Mouse (Mus musculus): ENCODE measurements around the gene Cage1.

Gene Cage1

DNA sequence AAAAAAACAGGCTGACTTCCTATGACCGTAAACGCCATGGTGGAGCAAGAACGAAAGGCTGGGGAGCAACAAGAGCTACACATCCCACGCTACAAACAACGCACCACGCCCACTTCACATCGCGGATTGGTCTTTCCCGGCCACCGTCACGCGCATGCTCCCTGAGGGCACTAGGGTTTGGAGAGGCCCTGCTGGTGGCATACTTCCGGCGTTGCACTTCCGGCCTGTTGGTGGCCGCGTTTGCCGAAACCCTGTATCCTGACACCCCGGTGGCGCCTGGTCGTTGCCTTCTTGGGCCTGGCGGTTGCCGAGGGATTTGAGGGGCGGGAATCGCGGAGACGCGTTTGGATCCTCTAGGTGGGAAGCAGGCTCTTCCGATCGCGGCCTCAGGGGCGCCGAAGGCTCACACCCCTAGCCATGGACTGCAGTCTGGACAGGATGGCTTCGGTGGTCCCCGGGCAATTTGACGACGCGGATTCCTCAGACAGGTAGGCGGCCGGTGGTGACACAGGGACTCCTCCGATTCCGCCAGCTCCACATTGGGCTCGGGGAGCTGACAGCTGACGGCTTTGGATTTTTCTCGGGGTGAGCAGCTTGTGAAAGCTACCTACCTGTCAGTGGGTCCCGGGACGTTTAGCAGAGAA is at the start of gene Cage1:
TSS of gene Cage1 (minus strand) at position 26 of the 644 bp plus-strand sequence.
- DNase-seq = peak; percentile 95

DNA sequence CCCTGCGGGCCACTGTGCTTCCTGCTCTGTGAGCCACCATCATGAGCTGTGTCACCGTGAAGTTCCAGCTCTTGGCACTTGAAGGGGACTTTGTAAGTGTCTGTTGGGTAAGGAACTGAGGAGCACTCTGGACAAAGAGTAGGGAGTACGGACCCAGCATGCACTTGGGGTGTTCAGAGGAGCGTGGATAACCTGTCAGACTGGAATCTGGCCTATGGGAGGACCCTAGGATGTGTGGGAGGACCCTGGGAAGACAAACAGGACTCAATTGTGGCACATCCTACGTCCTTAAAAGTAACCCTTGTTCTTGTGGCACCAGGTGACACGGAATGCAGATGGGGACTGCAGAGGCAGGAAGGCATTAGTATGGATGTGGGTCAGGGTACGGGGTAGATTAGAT is 44.3 kb upstream of the Cage1 start:
- no peak for DNase-seq

DNA sequence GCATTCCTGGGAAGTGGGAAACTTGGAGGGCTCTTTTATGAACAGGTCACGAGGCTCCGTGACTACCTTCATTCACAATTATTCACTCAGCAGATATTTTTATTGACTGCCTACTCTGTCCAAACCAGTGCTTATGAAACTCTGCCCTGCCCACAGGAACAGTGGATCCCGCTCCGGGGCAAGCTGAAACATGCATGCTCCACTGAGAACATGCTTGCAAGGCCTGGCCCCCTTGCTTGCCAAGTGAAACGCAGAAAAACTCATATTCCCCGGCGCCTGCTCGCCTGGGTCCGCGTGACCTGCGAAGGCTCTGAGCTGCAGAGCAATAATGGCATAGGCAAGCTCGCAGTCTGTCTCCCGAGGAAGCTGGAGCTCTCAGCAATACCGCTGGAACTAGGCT is 43.9 kb upstream of the Cage1 start:
- no peak for DNase-seq

DNA sequence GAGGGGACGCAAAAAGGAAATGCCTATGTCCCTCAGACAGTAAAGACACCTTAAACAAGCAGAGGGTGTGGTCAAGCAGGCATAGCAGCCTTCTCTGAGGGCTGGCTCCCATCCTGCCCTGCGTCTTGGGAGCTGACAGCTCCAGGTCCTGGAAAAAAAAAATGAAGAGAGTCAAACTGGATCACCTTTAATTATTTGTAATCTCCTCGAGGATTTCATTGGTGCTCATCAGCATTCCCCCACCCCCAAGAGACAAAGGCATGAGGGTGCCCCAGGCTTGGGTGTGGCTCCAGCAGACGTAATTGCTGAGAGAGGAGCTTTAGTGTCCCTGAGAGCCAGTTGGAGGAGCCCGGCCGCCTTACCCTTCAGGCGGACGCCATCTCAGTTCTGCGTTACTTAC is 43.1 kb upstream of the Cage1 start:
- no peak for DNase-seq

DNA sequence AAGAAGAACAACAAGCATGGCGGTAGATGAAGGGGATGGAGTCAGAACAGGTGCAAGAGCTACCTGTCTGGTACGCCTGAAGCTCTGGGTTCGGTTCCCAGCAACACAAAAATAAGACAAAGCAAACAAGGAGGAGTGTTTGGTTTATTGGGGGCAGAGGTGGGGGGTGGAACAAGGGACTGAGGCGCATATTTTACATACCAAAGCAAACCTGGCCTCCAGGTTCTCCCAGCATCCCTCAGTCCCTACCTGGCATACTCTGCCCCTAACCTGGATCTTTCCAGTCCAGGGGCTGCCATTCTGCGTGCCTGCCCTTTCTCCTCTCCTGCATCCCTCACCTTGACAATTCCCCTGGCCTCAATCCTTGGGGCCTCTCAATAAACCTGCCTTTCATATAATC is 42.5 kb upstream of the Cage1 start:
- no peak for DNase-seq

DNA sequence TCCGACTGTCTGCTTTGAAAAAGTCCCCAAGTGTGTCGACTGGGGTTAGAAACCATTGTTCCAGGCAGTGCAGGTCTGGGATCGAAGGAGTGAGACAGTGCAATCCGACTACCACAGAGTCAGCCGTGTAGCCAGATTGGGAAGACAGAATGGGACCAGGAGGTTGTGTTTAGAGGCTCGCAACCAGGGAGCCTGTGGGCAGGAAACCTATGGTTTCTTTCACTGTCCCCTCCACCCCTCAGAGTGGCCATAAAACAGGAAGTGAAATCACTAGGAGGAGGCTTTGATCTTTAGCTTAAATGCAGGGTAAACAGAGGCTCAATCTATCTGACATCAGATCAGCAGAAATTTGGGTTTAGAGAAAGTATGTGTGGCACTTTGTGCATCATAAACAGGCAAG is 42.0 kb upstream of the Cage1 start:
- no peak for DNase-seq

DNA sequence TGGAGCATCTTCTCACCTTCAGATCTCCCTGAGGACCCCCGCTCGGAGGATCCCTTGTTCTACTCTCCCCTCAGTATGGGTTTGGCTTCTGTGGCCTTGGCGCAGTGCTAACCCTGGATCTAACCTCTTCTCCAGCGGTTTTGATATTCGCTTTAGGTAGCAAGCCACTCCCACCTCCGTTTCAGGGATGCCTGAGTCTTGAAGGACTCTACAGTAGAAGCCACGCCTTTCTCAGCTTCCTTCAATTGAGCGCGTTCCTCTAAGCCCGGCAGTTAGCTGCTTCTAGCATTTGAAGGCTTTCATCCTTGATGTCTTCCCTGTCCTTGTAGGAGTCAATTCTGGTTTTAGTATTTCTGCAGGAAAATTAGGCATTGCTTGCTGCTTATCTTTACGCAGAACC is 40.2 kb upstream of the Cage1 start:
- no peak for DNase-seq

DNA sequence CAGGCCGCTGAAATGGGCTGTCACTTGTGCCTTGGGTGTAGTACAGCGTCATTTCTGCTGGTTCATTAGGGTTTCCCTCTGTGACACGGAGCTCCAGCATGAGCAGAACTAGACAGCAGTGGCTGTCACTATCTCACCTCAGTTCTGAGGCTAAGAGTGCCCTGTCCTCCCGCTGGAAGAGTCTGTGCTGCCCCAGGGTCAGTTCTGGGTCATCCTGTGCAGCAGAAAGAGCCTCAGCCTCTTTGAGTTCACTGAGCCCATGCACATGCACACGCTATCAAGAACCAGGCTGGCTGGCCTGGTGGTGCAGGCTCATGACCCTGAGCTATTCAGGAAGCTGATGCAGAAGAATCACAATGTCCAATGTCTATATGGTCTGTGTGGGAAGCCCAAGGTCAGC is 37.5 kb upstream of the Cage1 start:
- DNase-seq = no peak

DNA sequence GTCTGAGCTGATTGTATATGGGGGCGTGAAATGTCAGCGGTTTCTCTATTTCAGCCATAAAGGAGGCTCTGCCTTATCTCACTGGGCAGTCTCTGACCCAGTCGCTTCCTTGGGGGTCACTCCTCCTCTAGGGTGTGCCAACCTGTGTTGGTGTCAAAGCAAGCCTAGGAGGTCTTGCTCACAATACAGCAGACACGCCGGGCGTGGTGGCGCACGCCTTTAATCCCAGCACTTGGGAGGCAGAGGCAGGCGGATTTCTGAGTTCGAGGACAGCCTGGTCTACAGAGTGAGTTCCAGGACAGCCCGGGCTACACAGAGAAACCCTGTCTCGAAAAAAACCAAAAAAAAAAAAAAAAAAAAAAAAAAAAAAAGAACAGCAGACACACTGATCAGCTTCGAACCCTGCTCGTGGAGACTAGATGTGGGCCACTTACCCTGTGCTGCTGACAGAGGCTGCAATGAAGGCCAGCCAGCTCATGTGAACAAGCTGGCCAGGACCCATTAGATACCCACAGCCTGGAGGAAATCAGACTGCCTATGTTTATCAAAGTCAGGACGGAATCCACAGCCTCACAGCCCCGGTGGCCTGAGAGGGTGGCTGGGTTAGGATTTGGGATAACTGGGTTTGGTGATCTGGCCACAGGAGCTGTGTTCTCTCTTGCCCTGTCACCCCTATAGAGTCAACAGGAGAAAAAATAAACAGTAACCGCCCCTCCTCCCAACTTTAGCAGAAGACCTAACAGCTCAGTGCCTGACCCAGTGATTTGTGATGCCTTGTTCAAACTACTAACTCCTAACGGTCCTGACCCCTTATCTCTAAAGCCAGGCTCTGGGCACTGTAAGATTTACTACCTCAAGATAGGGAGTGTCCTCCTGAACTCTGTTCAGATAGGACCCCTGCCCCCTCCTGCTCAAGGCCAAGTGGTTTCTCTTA is 36.8 kb upstream of the Cage1 start:
- no peak for DNase-seq

DNA sequence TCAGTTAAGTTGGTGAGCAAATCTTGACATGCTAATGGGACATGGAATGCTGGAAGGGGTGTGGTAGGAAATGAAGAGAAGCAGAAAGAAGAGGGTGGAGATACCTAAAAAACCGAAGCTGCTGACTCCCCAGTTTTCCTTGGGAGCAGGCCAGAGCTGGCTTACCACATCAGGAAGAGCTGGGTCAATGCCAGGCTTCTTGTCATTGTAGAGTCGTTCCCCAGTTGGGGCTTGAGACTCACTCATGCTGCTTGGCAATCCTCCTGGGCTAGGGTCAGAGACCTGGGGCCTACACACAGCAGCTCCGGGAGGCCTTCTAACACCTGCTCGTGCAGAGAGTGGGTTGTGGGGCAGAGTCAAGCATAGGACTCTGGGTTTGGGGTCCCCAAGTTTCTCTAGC is 34.1 kb upstream of the Cage1 start:
- no peak for DNase-seq

DNA sequence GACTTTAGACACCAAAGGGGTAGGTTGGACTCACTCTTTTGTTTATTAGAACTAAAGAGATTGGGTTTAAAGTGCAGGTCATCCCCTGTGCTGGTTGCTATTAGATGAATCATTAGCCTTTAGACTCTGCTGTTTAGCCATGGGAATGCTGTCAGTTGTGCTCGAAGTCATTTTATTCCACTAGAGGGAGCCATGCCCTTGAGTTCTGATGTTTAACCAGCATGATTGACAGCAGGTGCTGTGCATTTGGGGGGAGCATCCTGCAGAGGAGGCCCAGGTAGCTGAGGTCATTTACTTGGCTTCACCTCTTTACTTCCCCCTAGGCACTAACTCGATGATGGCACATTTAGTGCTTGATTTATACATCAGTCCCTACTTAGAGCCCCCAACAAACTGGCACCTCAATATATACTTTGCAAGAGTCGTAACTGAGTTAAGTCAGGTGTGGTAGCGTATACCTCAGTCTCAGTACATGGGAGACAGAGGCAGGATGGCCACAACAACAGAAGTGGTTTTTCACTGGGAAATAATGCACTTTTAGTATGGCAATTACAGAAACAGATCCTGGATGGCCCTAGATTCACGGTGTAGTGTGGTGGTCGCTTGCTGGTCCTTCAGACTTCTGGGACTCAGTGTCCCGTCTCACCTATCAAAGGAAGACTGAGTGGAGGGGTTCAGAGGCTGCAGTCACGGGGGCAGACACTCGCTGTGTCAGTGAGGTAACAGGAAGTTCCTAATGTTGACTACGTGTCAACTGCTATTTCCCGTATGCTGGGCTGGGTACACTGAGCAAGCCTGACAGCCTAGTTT is 28.2 kb upstream of the Cage1 start:
- no peak for DNase-seq

DNA sequence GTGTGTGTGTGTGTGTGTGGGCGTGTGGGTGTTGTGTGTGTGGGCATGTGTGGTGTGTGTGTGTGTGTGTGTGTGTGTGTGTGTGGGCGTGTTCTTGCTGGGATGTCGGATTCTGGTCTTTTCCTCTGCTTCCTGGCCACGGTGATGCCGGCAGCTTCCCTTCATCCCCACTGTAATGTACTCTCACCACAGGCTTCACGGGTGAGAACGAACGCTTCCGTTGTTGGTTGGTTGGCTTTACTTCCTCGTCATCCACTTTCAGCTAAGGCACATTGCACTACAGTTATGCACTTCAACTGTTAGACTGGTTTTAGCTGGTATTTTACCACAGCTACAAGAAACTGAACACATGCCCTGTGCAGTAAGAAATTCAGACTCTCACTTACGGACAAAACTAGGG is 25.8 kb upstream of the Cage1 start:
- no peak for DNase-seq

DNA sequence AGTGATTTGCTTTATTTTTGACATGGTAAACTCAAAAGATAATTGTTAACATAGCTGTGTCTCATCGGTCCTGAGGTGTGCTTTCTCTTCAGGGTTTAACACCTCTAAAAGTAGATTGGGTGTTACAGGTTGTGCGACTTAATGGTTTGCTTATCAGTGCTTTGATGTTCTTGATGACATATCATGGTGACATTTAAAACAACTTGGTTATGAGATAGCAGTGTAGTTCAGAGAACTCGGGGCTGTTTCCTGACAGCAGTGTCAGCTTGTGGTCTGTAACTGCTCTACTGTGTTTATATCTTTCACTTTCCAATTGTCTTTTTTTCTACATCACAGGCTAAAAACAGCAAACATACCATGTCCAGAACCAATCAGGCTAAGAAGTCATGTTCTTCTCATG is 13.0 kb upstream of the Cage1 start:
- DNase-seq = no peak

DNA sequence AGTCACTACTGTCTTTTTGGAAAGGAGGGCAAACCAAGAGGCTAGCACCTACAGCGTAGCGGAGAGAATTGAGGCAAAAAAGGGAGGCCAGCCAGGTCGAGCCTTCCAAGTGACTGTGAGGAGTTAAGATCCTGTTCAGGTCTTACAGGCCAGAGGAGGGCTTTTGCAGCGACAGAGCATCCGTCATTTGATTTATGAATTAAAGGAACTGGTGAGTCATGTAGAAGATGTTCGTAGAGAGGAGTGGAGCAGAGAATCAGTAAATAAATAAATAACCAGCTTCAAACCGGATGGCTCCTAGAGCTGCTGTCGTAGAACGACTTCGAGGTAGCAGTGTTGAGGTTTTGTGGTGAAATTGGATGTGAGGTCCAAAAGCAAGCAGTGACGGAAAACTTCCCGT is 942 bp upstream of the Cage1 start:
- DNase-seq = no peak

DNA sequence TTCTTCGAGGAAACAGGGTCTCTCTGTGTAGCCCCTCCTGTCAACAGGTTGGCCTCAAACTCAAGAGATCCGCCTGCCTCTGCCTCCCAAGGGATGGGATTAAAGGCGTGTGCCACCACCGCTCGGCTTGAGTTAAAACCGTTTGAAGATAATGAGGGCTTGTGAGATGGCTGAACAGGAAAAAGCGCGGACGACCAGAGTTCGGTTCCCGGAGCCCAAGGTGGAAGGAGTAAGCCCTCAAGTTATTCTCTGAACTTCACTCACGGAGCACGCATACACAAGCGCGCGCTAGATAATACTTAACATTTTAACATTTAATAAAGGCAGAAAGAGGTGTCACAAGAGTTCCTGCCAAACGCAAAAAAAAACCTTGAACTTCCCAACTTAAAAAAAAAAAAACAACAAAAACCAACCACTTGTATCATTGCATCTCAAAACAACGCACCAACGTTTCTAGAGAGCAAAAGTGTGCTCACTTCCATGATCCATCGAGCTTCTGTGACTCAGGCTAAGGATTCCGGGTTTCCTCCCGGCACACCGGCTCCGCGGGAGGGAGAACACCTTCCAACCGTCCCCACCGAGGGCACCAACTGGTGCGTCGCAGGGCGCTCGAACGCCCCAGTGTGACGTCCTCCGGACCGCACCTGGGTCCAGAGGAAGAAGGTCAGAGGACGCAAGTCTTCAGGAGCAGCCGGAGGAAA is 376 bp downstream of the Cage1 start, which contains the start of gene Riok1:
TSS of gene Riok1 (plus strand) at position 653 of the 701 bp plus-strand sequence.
- no peak for DNase-seq

DNA sequence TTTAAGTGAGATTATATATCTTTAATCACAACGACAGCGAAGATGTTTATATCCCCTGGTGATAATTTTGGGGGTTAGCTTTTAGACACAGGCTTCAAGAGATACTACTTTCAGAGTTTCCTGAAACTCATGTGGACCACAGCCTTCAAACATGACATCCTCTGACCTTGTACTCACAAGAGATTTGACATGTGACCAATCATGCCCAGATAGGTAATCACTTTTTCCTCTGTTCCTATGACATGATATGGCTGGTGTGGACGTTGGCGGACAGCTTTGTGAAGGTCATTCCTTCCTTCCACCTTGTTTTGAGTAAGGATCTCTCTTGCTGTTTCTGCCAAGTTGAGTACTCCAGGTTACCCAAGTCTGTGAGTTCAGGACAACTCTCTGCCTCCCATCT is 8.5 kb downstream of the Cage1 start:
- no peak for DNase-seq

DNA sequence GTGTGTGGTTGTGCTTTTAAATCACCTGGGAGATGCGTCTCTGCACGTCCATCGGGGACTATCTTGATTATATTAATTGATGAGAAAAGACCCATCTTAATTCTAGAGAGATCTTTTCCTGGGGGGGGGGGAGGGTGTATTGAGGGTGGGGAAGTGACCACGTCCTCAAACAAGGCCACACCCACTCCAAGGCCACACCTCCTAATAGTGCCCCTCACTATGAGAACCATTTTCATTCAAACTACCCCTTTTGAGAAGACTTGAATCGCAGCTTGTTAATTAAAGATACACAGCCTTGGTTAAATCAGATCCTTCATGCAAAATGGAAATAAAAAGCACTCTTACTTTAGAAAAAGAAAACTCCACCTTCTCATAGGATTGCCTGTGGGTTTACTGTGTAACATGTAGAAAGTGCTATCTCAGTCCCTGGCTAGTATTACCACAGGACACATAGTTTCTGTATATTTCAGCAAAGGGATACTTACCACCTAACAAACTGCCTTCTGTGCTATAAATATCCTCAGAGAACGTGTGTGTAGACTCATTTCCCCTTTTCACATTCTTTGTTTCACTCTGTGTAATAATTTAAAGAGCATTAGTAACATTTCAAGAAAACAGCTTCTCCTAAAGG is 9.1 kb downstream of the Cage1 start:
- no peak for DNase-seq

DNA sequence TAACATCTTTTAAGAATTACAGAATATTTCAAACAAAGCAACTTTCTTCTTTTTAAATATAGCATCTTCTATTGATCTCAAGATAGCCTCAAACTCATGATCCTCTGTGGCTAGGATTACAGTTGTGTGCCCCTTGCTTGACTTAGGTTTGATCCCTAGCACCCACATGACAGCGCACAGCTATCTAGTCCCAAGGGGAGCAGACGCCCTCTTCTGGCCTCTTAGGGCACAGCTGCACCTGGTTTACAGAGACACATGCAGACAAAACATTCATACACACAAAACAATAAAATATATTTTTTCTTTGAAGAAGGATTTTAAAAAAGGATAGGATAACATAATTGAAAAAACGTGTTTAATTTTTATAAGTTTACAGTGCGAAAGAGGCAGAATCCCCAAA is 11.0 kb downstream of the Cage1 start:
- no peak for DNase-seq

DNA sequence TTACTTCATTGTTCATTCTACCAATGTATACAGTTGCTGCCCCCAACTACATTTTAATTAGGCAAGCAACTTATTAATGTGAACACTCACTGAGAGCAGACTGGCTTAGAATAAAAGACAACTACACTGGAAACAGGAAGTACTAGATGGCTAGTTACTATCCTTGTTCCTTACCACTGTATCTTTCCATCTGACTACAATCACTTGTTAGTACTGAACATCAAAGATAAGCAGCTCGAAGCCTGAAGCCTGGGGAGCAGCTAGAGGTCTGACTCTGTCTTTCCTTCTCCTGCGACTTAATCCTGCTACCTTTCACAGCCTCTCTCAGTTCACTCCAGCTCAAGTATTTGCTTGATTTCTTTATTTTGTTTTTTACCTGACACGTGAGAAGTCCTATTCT is 18.1 kb downstream of the Cage1 start:
- no peak for DNase-seq

DNA sequence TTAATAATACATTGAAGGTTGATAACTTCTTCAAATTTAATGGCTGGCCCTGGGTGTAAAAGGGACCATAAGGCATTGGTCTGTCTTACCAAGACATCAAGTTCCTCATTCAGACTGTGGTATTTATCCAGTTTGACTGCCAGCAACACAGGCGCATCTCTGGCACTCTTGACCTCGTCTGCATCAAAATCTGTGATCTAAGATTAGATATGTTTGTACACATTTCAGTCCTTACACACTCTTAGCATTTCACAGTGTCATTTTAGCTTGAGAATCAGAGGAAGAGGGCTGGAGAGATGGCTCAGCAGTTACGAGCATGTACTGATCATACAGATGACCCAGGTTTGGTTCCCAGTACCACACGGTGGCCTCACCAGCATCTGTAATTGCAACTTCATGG is 21.3 kb downstream of the Cage1 start:
- DNase-seq = no peak

DNA sequence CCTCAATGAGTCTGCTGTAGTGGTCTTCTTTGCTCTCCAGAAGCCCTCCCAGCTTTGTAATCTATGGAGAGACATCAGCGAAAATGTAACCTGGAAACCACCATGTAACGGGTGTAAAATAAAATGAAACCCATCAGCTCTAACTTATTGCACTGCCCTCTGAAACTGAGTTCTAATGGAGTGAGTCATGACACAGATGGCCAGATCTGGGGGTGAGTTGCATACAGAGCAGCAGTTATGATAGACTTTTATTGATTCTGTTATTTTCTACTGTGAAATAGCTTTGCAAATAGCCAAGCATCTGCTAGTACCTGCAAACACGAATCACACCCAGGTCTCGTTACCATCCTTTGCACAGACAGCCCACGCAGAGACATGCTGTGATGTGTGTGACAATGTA is 24.4 kb downstream of the Cage1 start:
- DNase-seq = no peak

DNA sequence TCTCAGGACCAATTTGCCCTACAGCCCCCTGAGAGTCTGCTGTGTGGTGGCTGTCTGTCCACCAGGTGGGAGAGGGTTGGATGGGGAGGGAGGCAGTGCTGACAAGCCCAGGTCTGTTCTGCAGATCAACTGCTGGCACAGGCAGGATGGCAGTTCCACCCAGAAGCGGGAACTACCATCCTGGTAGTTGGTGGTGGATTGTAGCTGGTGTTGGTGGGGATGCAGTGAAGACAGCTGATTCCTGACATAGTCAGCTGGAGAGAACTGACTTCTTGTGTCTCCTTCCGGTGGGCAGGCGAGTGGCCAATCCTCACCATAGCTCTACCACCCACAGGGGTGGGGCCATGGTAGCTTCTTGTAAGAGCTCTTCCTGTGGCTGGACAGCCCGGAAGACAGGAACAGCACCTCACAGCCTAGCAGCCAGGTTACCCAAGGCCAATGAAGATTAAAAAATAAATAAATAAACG is 26.4 kb downstream of the Cage1 start:
- no peak for DNase-seq
